Mouse (Mus musculus): ENCODE results near the gene Ccdc138. TPM values are rescaled to one million over a fixed set of nuclear protein-coding genes. Genes with fewer than 3 reads are reported as not detected.
A peak's percentile ranks its signal among the peaks of the same experiment; 100 is the strongest.
"Not testable (repeated sequence)": the region's sequence is repeated elsewhere in the genome, so short reads cannot be mapped to it uniquely, and the experiment has no call there.

Gene Ccdc138
- polyA plus RNA-seq, 1 experiment from 2014 or later: 5.0 TPM

- ChIA-PET CTCF (no interaction called here), POLR2A (no interaction called here)
- TF ChIP-seq CTCF (IDR thresholded peaks at IDR 0.05): no peak
- no peak for ATAC-seq
- in situ Hi-C loops (cut with MboI; ENCODE audit: low pct_unique_long_range_greater_than_20kb): loop anchor here (25.0 kb wide), 1 partner anchor 986 kb away; no protein-coding TSS in a partner anchor
- H3K27me3 ChIP-seq: no peaks in the 10 kb centered on the region
- DNase-seq (ENCODE audit: low read depth, low spot score): no peak
Observed at GRCm38 (mm10) chr10:58498516-58498915, 768 bp downstream of the Ccdc138 start.

GRCm38 (mm10) chr10:58529358-58529757 lies 31.6 kb downstream of the Ccdc138 start:
- no peak for ATAC-seq
- in situ Hi-C loops (cut with MboI; ENCODE audit: low pct_unique_long_range_greater_than_20kb): no loop called here
- CTCF ChIA-PET: interaction anchor here (1.4 kb wide), 1 partner anchor 29 kb away, joined by 3 read pairs; no protein-coding TSS in a partner anchor

GRCm38 (mm10) chr10:58530896-58531790 lies 33.4 kb downstream of the Ccdc138 start:
- no peak for ATAC-seq
- H3K27me3 ChIP-seq: no peaks in the 10 kb centered on the region
- in situ Hi-C loops (cut with MboI; ENCODE audit: low pct_unique_long_range_greater_than_20kb): no loop called here
- no peak for TF ChIP-seq CTCF (IDR thresholded peaks at IDR 0.05)
- no peak for DNase-seq (ENCODE audit: low read depth, low spot score)
- CTCF ChIA-PET: interaction anchor here (1.4 kb wide), 1 partner anchor 28 kb away, joined by 3 read pairs; no protein-coding TSS in a partner anchor
- POLR2A ChIA-PET: no interaction called here

More at GRCm38 (mm10) chr10:58529358-58529757, 31.6 kb downstream of the Ccdc138 start:
- no peak for TF ChIP-seq CTCF (IDR thresholded peaks at IDR 0.05)
- DNase-seq (ENCODE audit: low read depth, low spot score): no peak
- no peaks in the 10 kb centered on the region for H3K27me3 ChIP-seq
- POLR2A ChIA-PET: no interaction called here

- ChIA-PET POLR2A (no interaction called here), CTCF (no interaction called here)
- no peaks in the 10 kb centered on the region for H3K27me3 ChIP-seq
- TF ChIP-seq CTCF (IDR thresholded peaks at IDR 0.05): no peak
- in situ Hi-C loops (cut with MboI; ENCODE audit: low pct_unique_long_range_greater_than_20kb): no loop called here
- DNase-seq (ENCODE audit: low read depth, low spot score) (no peak), ATAC-seq (no peak)
Observed at GRCm38 (mm10) chr10:58532177-58532576, 34.4 kb downstream of the Ccdc138 start.

- CTCF ChIA-PET; in situ Hi-C loops (cut with MboI; ENCODE audit: low pct_unique_long_range_greater_than_20kb): not testable (repeated sequence)
Observed at GRCm38 (mm10) chr10:58536276-58536675, 38.5 kb downstream of the Ccdc138 start.

GRCm38 (mm10) chr10:58540613-58541012 lies 42.9 kb downstream of the Ccdc138 start:
- in situ Hi-C loops (cut with MboI; ENCODE audit: low pct_unique_long_range_greater_than_20kb): no loop called here
- POLR2A ChIA-PET: no interaction called here

More at GRCm38 (mm10) chr10:58536276-58536675, 38.5 kb downstream of the Ccdc138 start:
- ATAC-seq; DNase-seq (ENCODE audit: low read depth, low spot score); POLR2A ChIA-PET; H3K27me3 ChIP-seq: not testable (repeated sequence)

GRCm38 (mm10) chr10:58548739-58549138 lies 51.0 kb downstream of the Ccdc138 start:
- CTCF ChIA-PET: no interaction called here
- ATAC-seq: no peak

More at GRCm38 (mm10) chr10:58540613-58541012, 42.9 kb downstream of the Ccdc138 start:
- no peak for ATAC-seq
- no peak for DNase-seq (ENCODE audit: low read depth, low spot score)
- TF ChIP-seq CTCF (IDR thresholded peaks at IDR 0.05): no peak
- CTCF ChIA-PET: interaction anchor here (1.3 kb wide), 1 partner anchor 13 kb away, joined by 3 read pairs; no protein-coding TSS in a partner anchor
- H3K27me3 ChIP-seq: no peaks in the 10 kb centered on the region

GRCm38 (mm10) chr10:58554693-58555387 lies 57.1 kb downstream of the Ccdc138 start:
- CTCF ChIA-PET: no interaction called here
- H3K27me3 ChIP-seq: no peaks in the 10 kb centered on the region
- ATAC-seq (no peak), DNase-seq (ENCODE audit: low read depth, low spot score) (no peak)
- in situ Hi-C loops (cut with MboI; ENCODE audit: low pct_unique_long_range_greater_than_20kb): loop anchor here (5.0 to 10.0 kb wide), 3 partner anchors 67 to 190 kb away; partner anchors contain the start of gene Edar
- no peak for TF ChIP-seq CTCF (IDR thresholded peaks at IDR 0.05)
- POLR2A ChIA-PET: no interaction called here

More at GRCm38 (mm10) chr10:58548739-58549138, 51.0 kb downstream of the Ccdc138 start:
- no peaks in the 10 kb centered on the region for H3K27me3 ChIP-seq
- peak; percentile 51 for TF ChIP-seq CTCF (IDR thresholded peaks at IDR 0.05)
- no peak for DNase-seq (ENCODE audit: low read depth, low spot score)
- in situ Hi-C loops (cut with MboI; ENCODE audit: low pct_unique_long_range_greater_than_20kb): no loop called here
- POLR2A ChIA-PET: no interaction called here

- in situ Hi-C loops (cut with MboI; ENCODE audit: low pct_unique_long_range_greater_than_20kb): loop anchor here (5.0 to 10.0 kb wide), 3 partner anchors 63 to 186 kb away; partner anchors contain the start of gene Edar
- ATAC-seq (no peak), DNase-seq (ENCODE audit: low read depth, low spot score) (no peak)
- no peaks in the 10 kb centered on the region for H3K27me3 ChIP-seq
- POLR2A ChIA-PET: no interaction called here
- CTCF ChIA-PET: interaction anchor here (0.7 to 2.6 kb wide), 11 partner anchors 13 to 265 kb away, joined by 3 to 8 read pairs (median 3); partner anchors contain the start of gene Edar
- peak; percentile 61 for TF ChIP-seq CTCF (IDR thresholded peaks at IDR 0.05)
Observed at GRCm38 (mm10) chr10:58559098-58559497, 61.4 kb downstream of the Ccdc138 start.

- DNase-seq (ENCODE audit: low read depth, low spot score) (no peak), ATAC-seq (peak; percentile 86)
- in situ Hi-C loops (cut with MboI; ENCODE audit: low pct_unique_long_range_greater_than_20kb): loop anchor here (5.0 to 10.0 kb wide), 3 partner anchors 62 to 185 kb away; partner anchors contain the start of gene Edar
- CTCF ChIA-PET: interaction anchor here (1.0 to 2.6 kb wide), 10 partner anchors 35 to 123 kb away, joined by 3 to 8 read pairs (median 4); partner anchors contain the start of gene Edar
- no peaks in the 10 kb centered on the region for H3K27me3 ChIP-seq
- POLR2A ChIA-PET: no interaction called here
- peak; percentile 88 for TF ChIP-seq CTCF (IDR thresholded peaks at IDR 0.05)
Observed at GRCm38 (mm10) chr10:58559901-58560300, 62.2 kb downstream of the Ccdc138 start.
